In genomic region chr3:109731592-109732230, GRCm38 (mm10) we compare ENCODE assay signal across 11 mouse cellular contexts.
DNase-seq lines count a peak whose midpoint lies in the region; ATAC-seq lines count a peak whose summit lies in the region.
"Had no signal": no experiment of that assay in that cellular context is flagged by ENCODE, and none has a peak within 500 bp of the region (broad histone marks: within the 10 kb centered on the region; RNA-seq: fewer than 3 reads in every experiment).

No protein-coding gene starts in this region.

- peak overlapping the region; percentile 14; the same call in 1 of the 2 replicates for H3K27ac ChIP-seq in forebrain, embryonic 11.5 days (ENCODE audit: low read depth, low read length)
- H3K27ac ChIP-seq in forebrain, embryonic 10.5 days, result no peak overlapping the region
- H3K27ac ChIP-seq in midbrain, embryonic 12.5 days (replicated peaks), result peak overlapping the region; percentile 21
- H3K27ac ChIP-seq: embryonic facial prominence, embryonic 12.5 days; lung, embryonic 15.5 days had no signal

- no peak overlapping the region for H3K4me3 ChIP-seq in forebrain, embryonic 11.5 days (ENCODE audit: low read depth, low read length)
- no peak overlapping the region for H3K4me3 ChIP-seq in forebrain, embryonic 10.5 days
- no peak overlapping the region for H3K4me3 ChIP-seq in midbrain, embryonic 12.5 days
- H3K4me3 ChIP-seq: embryonic facial prominence, embryonic 12.5 days; heart, embryonic 12.5 days; lung, embryonic 15.5 days had no signal

- DNase-seq in forebrain, embryonic 11.5 days (ENCODE audit: low spot score), result no peak
- no peak for DNase-seq in forebrain, embryonic 10.5 days (ENCODE audit: extremely low spot score, low spot score)
- DNase-seq in right cerebral cortex, postnatal 10 days (ENCODE audit: low spot score in 2 of 2), result peak; percentile 31 to 40
- DNase-seq in right cerebral cortex, postnatal 14 days, result no peak
- no peak for DNase-seq in frontal cortex, postnatal 25 days (ENCODE audit: low spot score in 2 of 2)
- no peak for DNase-seq in layer of hippocampus, adult 9-11 months

- 0 out of 2 replicates have a peak overlapping the region, but pooled peaks have one; percentile 1 for H3K4me2 ChIP-seq in forebrain, embryonic 11.5 days (ENCODE audit: low read depth, low read length, severe bottlenecking)
- no peak overlapping the region for H3K4me2 ChIP-seq in midbrain, embryonic 12.5 days (replicated peaks)
- H3K4me2 ChIP-seq: embryonic facial prominence, embryonic 12.5 days; heart, embryonic 12.5 days; lung, embryonic 15.5 days had no signal

- H3K27me3 ChIP-seq in forebrain, embryonic 11.5 days (ENCODE audit: control insufficient read depth, insufficient read depth, low read length), result no peaks in the 10 kb centered on the region
- no peaks in the 10 kb centered on the region for H3K27me3 ChIP-seq in forebrain, embryonic 10.5 days (ENCODE audit: poor library complexity, severe bottlenecking)
- no peaks in the 10 kb centered on the region for H3K27me3 ChIP-seq in midbrain, embryonic 12.5 days
- H3K27me3 ChIP-seq: embryonic facial prominence, embryonic 12.5 days; heart, embryonic 12.5 days; lung, embryonic 15.5 days had no signal

- H3K9me3 ChIP-seq in forebrain, embryonic 11.5 days (ENCODE audit: control insufficient read depth, low read length), result no peaks in the 10 kb centered on the region
- H3K9me3 ChIP-seq in forebrain, embryonic 10.5 days, result no peaks in the 10 kb centered on the region
- H3K9me3 ChIP-seq in midbrain, embryonic 12.5 days, result no peaks in the 10 kb centered on the region
- H3K9me3 ChIP-seq: embryonic facial prominence, embryonic 12.5 days; heart, embryonic 12.5 days; lung, embryonic 15.5 days had no signal

- peaks cover 4% of the 10 kb centered on the region; the same call in 1 of the 2 replicates for H3K4me1 ChIP-seq in forebrain, embryonic 11.5 days (replicated peaks; ENCODE audit: control insufficient read depth, insufficient read depth, low read length)
- H3K4me1 ChIP-seq in forebrain, embryonic 10.5 days, result peaks cover 19% of the 10 kb centered on the region
- peaks cover 24% of the 10 kb centered on the region for H3K4me1 ChIP-seq in midbrain, embryonic 12.5 days

- no peaks in the 10 kb centered on the region for H3K36me3 ChIP-seq in forebrain, embryonic 11.5 days (ENCODE audit: control insufficient read depth, insufficient read depth, low read length)
- no peaks in the 10 kb centered on the region for H3K36me3 ChIP-seq in forebrain, embryonic 10.5 days (replicated peaks)
- no peaks in the 10 kb centered on the region for H3K36me3 ChIP-seq in midbrain, embryonic 12.5 days
- H3K36me3 ChIP-seq: embryonic facial prominence, embryonic 12.5 days; heart, embryonic 12.5 days; lung, embryonic 15.5 days had no signal

- peak; percentile 79 for ATAC-seq in forebrain, embryonic 11.5 days (replicated peaks; ENCODE audit: low FRiP score)
- peak; percentile 82 for ATAC-seq in midbrain, embryonic 12.5 days (ENCODE audit: low FRiP score, low read depth)
- ATAC-seq in granulocyte monocyte progenitor cell, adult 5-6 weeks (replicated peaks; ENCODE audit: poor library complexity, severe bottlenecking), result no peak

- WGBS in forebrain, embryonic 11.5 days, result 50% methylated on average over 5 of the region's 5 CpGs
- 76% methylated on average over 5 of the region's 5 CpGs for WGBS in forebrain, embryonic 10.5 days
- 51% methylated on average over 5 of the region's 5 CpGs for WGBS in midbrain, embryonic 12.5 days

- H3K9ac ChIP-seq in forebrain, embryonic 11.5 days (ENCODE audit: low read length), result no peak overlapping the region
- H3K9ac ChIP-seq in midbrain, embryonic 12.5 days (replicated peaks), result no peak overlapping the region
- H3K9ac ChIP-seq: embryonic facial prominence, embryonic 12.5 days; heart, embryonic 12.5 days; lung, embryonic 15.5 days had no signal

Comparison
In these comparisons a context has a peak if more than half of its experiments do, and no peak if none do; other contexts are left out.
1. DNase-seq: peak in right cerebral cortex, postnatal 10 days (2 of 2); none in forebrain, embryonic 11.5 days (single experiment), forebrain, embryonic 10.5 days (single experiment), right cerebral cortex, postnatal 14 days (single experiment), frontal cortex, postnatal 25 days (0 of 2) and layer of hippocampus, adult 9-11 months (single experiment).